Mouse (Mus musculus): ENCODE measurements around the gene Srsf6. TPM values are rescaled to one million over a fixed set of nuclear protein-coding genes. Genes with fewer than 3 reads are reported as not detected.
A peak's percentile ranks its signal among the peaks of the same experiment; 100 is the strongest.
"Not testable (repeated sequence)": the region's sequence is repeated elsewhere in the genome, so short reads cannot be mapped to it uniquely, and the experiment has no call there.

Gene Srsf6
- 10 to 100 TPM; 92.2 to 95.8 TPM for total RNA-seq (2021)
- long read RNA-seq, experiment 1, transcript Srsf6-203 (6 exons, 3,527 nt) = major isoform, 49 of 65 reads
- long read RNA-seq, experiment 1, partial matches to known transcripts = 7 of 65 reads
- long read RNA-seq, experiment 1, other reads (novel, unspliced or antisense) = 8 of 65 reads
- long read RNA-seq, experiment 2, transcript Srsf6-203 (6 exons, 3,527 nt) = major isoform, 40 of 50 reads
- long read RNA-seq, experiment 2, partial matches to known transcripts = 8 of 50 reads
- long read RNA-seq, experiment 2, other reads (novel, unspliced or antisense) = 1 of 50 reads

- DNase-seq (ENCODE audit: low spot score in 2 of 2) = peak; percentile 82 to 88
Measured at GRCm38 (mm10) chr2:162931123-162931673, at the start of gene Srsf6. Gene Srsf6 (plus strand): TSS chr2:162931528.

GRCm38 (mm10) chr2:162884101-162884500, 47.2 kb upstream of the Srsf6 start:
- DNase-seq (ENCODE audit: low spot score in 2 of 2) = peak in 1 of 2 experiments; percentile 36

DNA sequence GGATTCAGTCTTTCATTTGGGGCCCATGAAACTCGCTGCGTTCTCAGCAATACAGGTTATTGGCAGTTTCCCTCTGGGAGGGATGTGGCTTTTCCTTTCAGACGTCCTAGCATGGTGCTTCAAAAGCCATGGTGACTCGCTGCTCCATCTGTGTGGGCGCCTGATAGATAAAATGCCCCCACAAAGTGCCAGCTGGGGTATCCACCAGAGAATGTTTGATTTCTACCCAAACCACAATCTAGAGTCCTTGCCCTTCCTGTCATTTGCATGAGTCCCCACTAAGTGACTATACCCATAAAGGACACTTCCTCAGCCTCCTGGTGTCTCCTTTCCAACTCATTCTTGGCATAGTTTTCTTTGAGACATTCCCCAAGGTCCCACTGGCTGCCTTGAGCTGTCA, 44.2 kb upstream of the Srsf6 start:
- no peak for DNase-seq (ENCODE audit: low spot score in 2 of 2)

GRCm38 (mm10) chr2:162888677-162889076, 42.7 kb upstream of the Srsf6 start:
- peak; percentile 51 to 66 for DNase-seq (ENCODE audit: low spot score in 2 of 2)

- DNase-seq (ENCODE audit: low spot score in 2 of 2) = peak in 1 of 2 experiments; percentile 58
Measured at GRCm38 (mm10) chr2:162889191-162889590, 42.1 kb upstream of the Srsf6 start.

GRCm38 (mm10) chr2:162889731-162890130, 41.6 kb upstream of the Srsf6 start:
- DNase-seq (ENCODE audit: low spot score in 2 of 2) = peak in 1 of 2 experiments; percentile 21

GRCm38 (mm10) chr2:162892979-162893378, 38.3 kb upstream of the Srsf6 start:
- not testable (repeated sequence) for DNase-seq (ENCODE audit: low spot score in 2 of 2)

GRCm38 (mm10) chr2:162899256-162899655, 32.1 kb upstream of the Srsf6 start:
- not testable (repeated sequence) for DNase-seq (ENCODE audit: low spot score in 2 of 2)

GRCm38 (mm10) chr2:162899880-162900589, 31.3 kb upstream of the Srsf6 start:
- DNase-seq (ENCODE audit: low spot score in 2 of 2) = no peak

DNA sequence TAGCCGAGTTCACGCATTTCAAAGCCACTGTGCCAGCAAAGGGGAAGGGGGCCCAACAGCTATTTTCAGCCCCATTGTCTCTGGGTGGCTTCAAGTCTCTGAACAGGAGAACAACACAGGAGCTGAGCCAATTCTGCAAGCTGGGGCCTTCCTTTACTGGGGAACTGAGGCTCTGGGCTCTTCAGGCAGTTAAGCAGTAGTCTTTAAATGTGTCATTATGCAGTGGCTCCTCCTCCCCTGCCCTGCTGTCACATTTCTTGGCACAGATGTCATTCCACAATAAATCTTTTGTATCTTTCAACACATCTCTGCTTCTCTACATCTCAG, 30.8 kb upstream of the Srsf6 start:
- no peak for DNase-seq (ENCODE audit: low spot score in 2 of 2)

GRCm38 (mm10) chr2:162905902-162906301, 25.4 kb upstream of the Srsf6 start:
- no peak for DNase-seq (ENCODE audit: low spot score in 2 of 2)

DNA sequence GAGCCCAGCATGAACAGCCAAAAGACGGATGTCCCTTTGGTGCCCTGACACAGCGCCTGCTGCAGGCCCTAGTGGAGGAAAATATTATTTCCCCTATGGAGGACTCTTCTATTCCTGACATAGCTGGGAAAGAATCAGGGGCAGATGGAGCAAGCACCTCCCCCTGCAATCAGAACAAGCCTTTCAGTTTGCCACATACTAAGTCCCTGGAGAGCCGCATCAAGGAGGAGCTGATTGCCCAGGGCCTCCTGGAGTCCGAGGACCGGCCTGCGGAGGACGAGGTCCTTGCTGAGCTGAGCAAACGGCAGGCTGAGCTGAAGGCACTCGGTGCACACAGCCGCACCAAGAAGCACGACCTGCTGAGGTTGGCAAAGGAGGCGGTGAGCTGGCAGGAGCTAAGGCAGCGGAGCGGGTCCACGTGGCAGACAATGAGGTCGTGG, 23.3 kb upstream of the Srsf6 start:
- DNase-seq (ENCODE audit: low spot score in 2 of 2) = no peak

GRCm38 (mm10) chr2:162914040-162914439, 17.3 kb upstream of the Srsf6 start:
- no peak for DNase-seq (ENCODE audit: low spot score in 2 of 2)

GRCm38 (mm10) chr2:162914519-162914918, 16.8 kb upstream of the Srsf6 start:
- DNase-seq (ENCODE audit: low spot score in 2 of 2) = peak; percentile 27 to 33

GRCm38 (mm10) chr2:162919926-162920325, 11.4 kb upstream of the Srsf6 start:
- no peak for DNase-seq (ENCODE audit: low spot score in 2 of 2)

DNA sequence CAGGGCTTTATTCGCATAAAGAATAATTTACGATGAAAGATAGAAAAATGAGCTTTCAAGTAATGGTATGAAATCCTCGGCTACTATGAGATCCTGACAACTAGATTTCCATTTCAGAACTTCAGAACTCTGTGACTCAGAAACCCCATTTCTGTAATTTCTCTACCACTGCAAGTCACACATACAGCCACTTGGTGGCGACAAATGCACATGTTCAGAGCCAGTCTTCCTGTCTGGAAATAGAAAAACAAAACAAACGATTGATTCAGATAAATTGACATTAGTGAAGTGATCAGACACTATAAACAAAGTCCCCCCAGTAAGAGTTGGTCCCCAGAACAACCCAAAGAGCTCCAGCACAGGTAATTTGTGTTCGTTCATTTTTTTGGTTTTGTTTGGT, 9.1 kb upstream of the Srsf6 start:
- peak; percentile 53 to 62 for DNase-seq (ENCODE audit: low spot score in 2 of 2)

DNA sequence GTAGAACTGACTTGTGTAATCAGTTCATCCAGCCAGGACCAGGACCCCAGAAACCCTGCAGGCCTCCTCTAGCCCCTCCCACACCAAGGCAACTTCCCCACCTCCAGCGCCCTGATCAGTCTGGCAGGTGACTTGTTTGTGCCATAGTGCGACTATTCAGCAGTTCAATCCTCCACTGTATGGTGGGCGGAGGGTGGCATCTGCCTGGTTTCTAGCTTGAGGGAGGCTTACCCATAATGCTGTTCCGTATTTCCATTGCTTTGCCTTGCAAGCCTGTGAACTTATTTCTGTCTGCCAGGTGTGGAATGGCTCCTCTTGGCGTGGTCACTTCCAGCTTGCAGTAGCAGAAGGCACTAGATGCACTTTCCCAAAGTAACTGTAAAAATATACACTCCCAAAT, 8.5 kb upstream of the Srsf6 start:
- peak; percentile 29 to 52 for DNase-seq (ENCODE audit: low spot score in 2 of 2)

DNA sequence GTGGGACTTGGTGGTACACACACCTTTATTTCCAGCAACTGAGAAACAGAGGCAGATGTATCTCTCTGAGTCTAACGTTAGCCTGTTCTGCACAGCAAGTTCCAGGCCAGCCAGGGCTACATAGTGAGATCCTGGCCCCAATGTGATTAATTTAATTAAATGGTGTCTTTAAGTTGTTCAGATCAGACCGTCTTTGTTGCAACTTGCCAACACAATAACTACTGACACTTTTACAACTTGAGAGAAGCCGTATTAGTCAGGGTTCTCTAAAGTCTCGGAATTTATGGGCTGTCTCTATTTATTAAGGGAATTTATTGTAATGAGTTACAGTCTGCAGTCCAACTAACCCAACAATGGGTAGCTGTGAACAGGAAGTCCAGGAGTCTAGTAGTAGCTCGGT, 7.2 kb upstream of the Srsf6 start:
- no peak for DNase-seq (ENCODE audit: low spot score in 2 of 2)

DNA sequence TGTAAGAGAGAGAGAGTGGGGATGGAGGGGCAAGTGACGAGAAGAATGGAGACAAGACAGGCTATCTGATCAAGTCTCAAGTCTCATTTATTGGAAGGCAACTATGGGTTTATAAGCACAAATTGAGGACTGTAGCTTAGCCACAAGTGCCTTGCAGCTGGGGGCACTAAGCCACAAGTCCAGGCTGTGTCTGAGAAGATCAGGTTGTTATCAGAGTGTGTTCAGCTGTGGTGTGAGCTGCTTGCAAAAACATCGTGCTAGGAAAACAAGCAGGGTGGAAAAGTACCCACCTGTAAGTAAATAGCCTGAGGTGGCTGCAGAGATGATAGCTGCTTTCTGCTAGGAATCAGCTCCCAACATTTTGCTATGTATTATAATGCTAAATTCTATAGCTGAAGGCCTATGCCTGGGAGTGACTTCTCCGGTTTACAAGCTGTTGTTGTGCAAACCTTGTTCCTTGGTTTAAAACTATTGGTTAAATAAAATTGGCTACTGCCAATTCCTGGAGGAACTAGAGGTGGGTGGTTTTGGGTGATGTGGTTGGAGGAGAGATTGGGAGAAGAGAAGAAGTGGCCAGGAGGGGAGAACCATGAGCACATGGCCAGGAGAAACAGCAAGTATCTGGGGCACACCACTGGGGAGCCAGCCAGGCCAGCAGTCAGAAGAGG, 3.3 kb upstream of the Srsf6 start:
- no peak for DNase-seq (ENCODE audit: low spot score in 2 of 2)

GRCm38 (mm10) chr2:162929704-162930103, 1.6 kb upstream of the Srsf6 start:
- no peak for DNase-seq (ENCODE audit: low spot score in 2 of 2)

- DNase-seq (ENCODE audit: low spot score in 2 of 2) = no peak
Measured at GRCm38 (mm10) chr2:162930516-162931122, 709 bp upstream of the Srsf6 start.
